Mouse (Mus musculus) spleen, adult 2 months (tissue): ENCODE data around the gene Gsto1. TPM values are rescaled to one million over a fixed set of nuclear protein-coding genes. Genes with fewer than 3 reads are reported as not detected.

Experiments
- DNase-seq, 2 experiments: peaks; one replicate each; pipeline versions ENCODE4 v3.0.0 to v3.0.0-alpha.2; 2012 to 2021; ENCODE audit warnings: low spot score in 2 of 2, low read depth in 1 of 2
- H3K27ac ChIP-seq: fragments of 200-500 bp; 2 replicates; pipeline ENCODE4 v1.5.1; 2012; ENCODE audit warnings: low read length, inconsistent platforms; ENCODE audit not compliant: insufficient read depth
- H3K27me3 ChIP-seq: fragments of 200-500 bp; 2 replicates; pipeline ENCODE4 v1.6.1; 2012; ENCODE audit warnings: mild to moderate bottlenecking, moderate library complexity, low read length, inconsistent platforms; ENCODE audit not compliant: control insufficient read depth, insufficient read depth
- H3K36me3 ChIP-seq: fragments of 200-500 bp; 2 replicates; pipeline ENCODE4 v1.6.1; 2012; ENCODE audit warnings: mild to moderate bottlenecking, low read length, inconsistent platforms; ENCODE audit not compliant: control insufficient read depth, insufficient read depth
- H3K4me1 ChIP-seq: fragments of 200-500 bp; 2 replicates; pipeline ENCODE4 v1.6.1; 2011; ENCODE audit warnings: inconsistent platforms; ENCODE audit not compliant: control insufficient read depth, insufficient read depth, insufficient read length
- H3K4me3 ChIP-seq: fragments of 200-500 bp; 2 replicates; pipeline ENCODE4 v1.5.1; 2011; ENCODE audit warnings: mild to moderate bottlenecking, inconsistent platforms; ENCODE audit not compliant: insufficient read depth, insufficient read length; ENCODE audit errors: extremely low read depth
- CTCF ChIP-seq: fragments of 200-500 bp; IDR thresholded peaks from 2 replicates; pipeline ENCODE4 v1.5.1; 2011; ENCODE audit warnings: mild to moderate bottlenecking, inconsistent platforms; ENCODE audit not compliant: insufficient read depth, insufficient read length, insufficient replicate concordance; ENCODE audit errors: extremely low read depth
- POLR2A ChIP-seq: fragments of 200-500 bp; IDR thresholded peaks from 2 replicates; pipeline ENCODE4 v1.6.1; 2011; ENCODE audit warnings: low read depth, low read length, inconsistent platforms
- WGBS: fragments of 180-500 bp; shearing (Covaris S2); methylation state at CpG from one replicate; pipeline ENCODE4 v1.1.7; 2018; 5-methylcytosine and 5-hydroxymethylcytosine counted together
- polyA plus RNA-seq: library from polyadenylated mRNA; depleted of rRNA; stranded (reverse); fragments of >200 nt; gene quantifications from 2 replicates; pipeline ENCODE4 v1.2.3, GENCODE M21; 2012

Gene Gsto1
- polyA plus RNA-seq, 1 experiment = 24.5 TPM

- TF ChIP-seq POLR2A (no peak), CTCF (no peak)
- no peaks in the 10 kb centered on the region for H3K4me1 ChIP-seq
- H3K27me3 ChIP-seq = no peaks in the 10 kb centered on the region
- H3K36me3 ChIP-seq = no peaks in the 10 kb centered on the region
- H3K27ac ChIP-seq = no peak overlapping the region
- WGBS = 28% methylated on average over 7 of the region's 8 CpGs
- no peak overlapping the region for H3K4me3 ChIP-seq
- DNase-seq = no peak
Measured at GRCm38 (mm10) chr19:47822143-47822796, 32.5 kb upstream of the Gsto1 start.

GRCm38 (mm10) chr19:47824026-47824425 lies 30.7 kb upstream of the Gsto1 start:
- TF ChIP-seq CTCF (no peak), POLR2A (no peak)
- Histone ChIP-seq H3K27ac (no peak overlapping the region), H3K4me1 (no peaks in the 10 kb centered on the region), H3K36me3 (no peaks in the 10 kb centered on the region), H3K4me3 (no peak overlapping the region), H3K27me3 (no peaks in the 10 kb centered on the region)
- DNase-seq = no peak
- WGBS = 80% methylated on average over 5 of the region's 5 CpGs

GRCm38 (mm10) chr19:47829913-47830450 lies 24.8 kb upstream of the Gsto1 start:
- no peak overlapping the region for H3K27ac ChIP-seq
- DNase-seq = no peak
- H3K36me3 ChIP-seq = no peaks in the 10 kb centered on the region
- 90% methylated on average over 14 of the region's 14 CpGs for WGBS
- H3K27me3 ChIP-seq = no peaks in the 10 kb centered on the region
- H3K4me1 ChIP-seq = no peaks in the 10 kb centered on the region
- H3K4me3 ChIP-seq = no peak overlapping the region
- TF ChIP-seq CTCF = no peak
- no peak for TF ChIP-seq POLR2A

- TF ChIP-seq CTCF = no peak
- TF ChIP-seq POLR2A = no peak
- Histone ChIP-seq H3K4me1 (no peaks in the 10 kb centered on the region), H3K36me3 (no peaks in the 10 kb centered on the region), H3K27ac (no peak overlapping the region), H3K27me3 (no peaks in the 10 kb centered on the region), H3K4me3 (no peak overlapping the region)
- WGBS = 90% methylated on average over 8 of the region's 8 CpGs
- no peak for DNase-seq
Measured at GRCm38 (mm10) chr19:47831111-47831510, 23.7 kb upstream of the Gsto1 start.

GRCm38 (mm10) chr19:47832316-47832715 lies 22.5 kb upstream of the Gsto1 start:
- WGBS = 90% methylated on average over 16 of the region's 16 CpGs
- H3K36me3 ChIP-seq = no peaks in the 10 kb centered on the region
- H3K4me1 ChIP-seq = peaks cover 3% of the 10 kb centered on the region
- TF ChIP-seq POLR2A = no peak
- TF ChIP-seq CTCF = no peak
- H3K27me3 ChIP-seq = peaks cover 5% of the 10 kb centered on the region
- DNase-seq = no peak
- H3K4me3 ChIP-seq = no peak overlapping the region
- no peak overlapping the region for H3K27ac ChIP-seq

- Histone ChIP-seq H3K4me3 (no peak overlapping the region), H3K27ac (no peak overlapping the region), H3K27me3 (peaks cover 5% of the 10 kb centered on the region), H3K4me1 (peaks cover 3% of the 10 kb centered on the region), H3K36me3 (no peaks in the 10 kb centered on the region)
- DNase-seq = no peak
- WGBS = 89% methylated on average over 5 of the region's 5 CpGs
- TF ChIP-seq POLR2A = no peak
- TF ChIP-seq CTCF = no peak
Measured at GRCm38 (mm10) chr19:47834614-47835013, 20.2 kb upstream of the Gsto1 start.

GRCm38 (mm10) chr19:47835776-47836175 lies 19.0 kb upstream of the Gsto1 start:
- WGBS = 87% methylated on average over 7 of the region's 7 CpGs
- DNase-seq = no peak

More at GRCm38 (mm10) chr19:47835776-47836175, 19.0 kb upstream of the Gsto1 start:
- Histone ChIP-seq H3K27ac (no peak overlapping the region), H3K4me3 (no peak overlapping the region), H3K4me1 (peaks cover 3% of the 10 kb centered on the region), H3K36me3 (no peaks in the 10 kb centered on the region), H3K27me3 (peaks cover 5% of the 10 kb centered on the region)
- TF ChIP-seq POLR2A (no peak), CTCF (no peak)
